Mouse (Mus musculus): Measurements from ENCODE around the gene Clic1.

DNA sequence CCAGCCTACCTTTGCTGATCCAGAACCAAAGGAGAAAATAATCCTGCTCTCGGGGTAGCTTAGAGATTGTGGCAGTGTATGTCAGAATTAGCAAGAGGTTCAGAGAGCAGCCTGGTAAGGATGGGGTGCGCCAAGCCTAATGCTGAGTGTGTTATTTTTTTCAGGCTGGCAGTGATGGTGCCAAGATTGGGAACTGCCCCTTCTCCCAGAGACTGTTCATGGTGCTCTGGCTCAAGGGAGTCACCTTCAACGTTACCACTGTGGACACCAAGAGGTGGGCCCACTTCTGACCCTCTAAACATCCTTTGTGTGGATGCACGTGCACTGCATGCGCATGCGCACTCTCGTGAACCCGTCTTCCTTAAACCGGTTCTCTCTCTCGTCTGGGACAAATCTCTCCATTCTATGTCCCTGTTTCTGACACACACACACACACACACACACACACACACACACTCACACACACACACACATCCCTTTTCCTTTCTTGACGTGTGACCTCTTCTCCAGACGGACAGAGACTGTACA, 2.6 kb downstream of the Clic1 start:
- TF ChIP-seq CTCF (IDR thresholded peaks at IDR 0.05; ENCODE audit: borderline replicate concordance, control insufficient read depth, extremely low read depth, insufficient read depth, low read length, poor library complexity) (no peak), POLR2A (IDR thresholded peaks at IDR 0.05; ENCODE audit: control insufficient read depth, extremely low read depth, insufficient read depth, low read length, poor library complexity) (no peak)
